Mouse (Mus musculus) kidney, adult 11 months (tissue): ENCODE results near the gene Kif18b.
A peak's percentile ranks its signal among the peaks of the same experiment; 100 is the strongest.

ENCODE experiments used
- DNase-seq: peaks from one replicate; pipeline ENCODE4 v3.0.0; 2022

The Kif18b gene

GRCm38 (mm10) chr11:102879558-102879957, 45.4 kb downstream of the Kif18b start:
- DNase-seq, result no peak

DNA sequence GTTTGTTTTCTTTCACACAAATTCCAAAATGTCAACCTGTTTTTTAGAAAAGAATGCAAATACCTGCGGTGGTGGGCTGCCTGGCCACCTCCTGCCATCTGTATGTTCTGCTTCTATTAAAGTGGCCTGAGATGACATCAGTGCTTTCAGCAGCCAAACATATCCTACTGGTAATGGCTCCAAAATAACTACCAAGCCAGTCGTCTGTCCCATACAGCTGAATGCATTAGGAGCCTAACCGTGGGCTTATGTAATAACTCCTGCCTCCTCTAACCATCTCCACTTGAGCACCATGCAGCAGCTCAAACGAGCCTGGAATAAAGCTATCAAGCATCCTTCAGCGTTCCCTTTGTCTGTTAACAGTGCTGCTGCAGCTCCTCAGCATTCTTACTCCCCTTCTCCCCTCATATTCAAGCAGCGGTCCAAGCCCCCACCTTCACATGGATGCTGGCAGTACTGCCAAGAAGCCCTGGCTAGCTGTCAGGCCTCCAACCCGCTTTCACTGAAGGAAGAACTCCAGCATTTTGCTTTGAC, 50.1 kb downstream of the Kif18b start:
- DNase-seq, result no peak

DNA sequence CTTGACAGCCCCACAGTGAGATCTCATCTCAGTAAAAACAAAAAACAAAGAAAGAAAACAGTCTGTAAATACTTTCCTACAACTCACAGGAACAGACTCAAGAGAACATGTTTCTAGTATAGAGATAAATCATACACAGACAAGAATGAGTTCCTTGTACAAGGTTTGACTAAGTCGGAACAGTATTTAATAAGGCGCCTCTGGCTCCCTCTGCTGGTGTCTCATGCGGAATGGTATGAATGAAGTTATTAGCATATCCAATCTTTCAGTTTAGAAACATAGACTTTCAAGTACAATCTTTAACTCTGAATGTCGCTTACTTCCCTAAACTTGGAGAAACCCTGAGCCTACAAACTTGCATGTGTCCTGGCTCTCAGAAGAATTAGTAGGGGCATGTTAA, 60.7 kb downstream of the Kif18b start:
- peak; percentile 28 for DNase-seq

DNA sequence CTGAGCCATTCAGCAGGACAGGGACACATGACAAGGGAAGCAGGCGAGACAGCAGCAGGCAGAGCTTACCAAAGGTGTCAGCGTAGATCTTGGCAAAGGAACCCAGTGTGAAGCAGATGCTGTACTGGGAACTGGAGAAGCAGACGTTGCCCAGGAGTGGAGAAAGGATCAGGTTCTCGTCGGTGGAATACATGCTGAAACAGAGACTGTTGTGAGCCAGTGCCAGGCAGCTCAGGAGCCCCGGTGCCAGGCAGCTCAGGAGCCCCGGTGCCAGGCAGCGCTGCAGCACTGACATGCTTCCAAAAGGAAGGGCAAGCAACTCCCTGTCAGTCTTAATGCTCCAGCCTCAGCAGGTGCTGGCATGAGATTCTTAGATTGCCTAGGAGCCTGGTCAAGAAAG, 65.0 kb downstream of the Kif18b start:
- DNase-seq, result no peak

DNA sequence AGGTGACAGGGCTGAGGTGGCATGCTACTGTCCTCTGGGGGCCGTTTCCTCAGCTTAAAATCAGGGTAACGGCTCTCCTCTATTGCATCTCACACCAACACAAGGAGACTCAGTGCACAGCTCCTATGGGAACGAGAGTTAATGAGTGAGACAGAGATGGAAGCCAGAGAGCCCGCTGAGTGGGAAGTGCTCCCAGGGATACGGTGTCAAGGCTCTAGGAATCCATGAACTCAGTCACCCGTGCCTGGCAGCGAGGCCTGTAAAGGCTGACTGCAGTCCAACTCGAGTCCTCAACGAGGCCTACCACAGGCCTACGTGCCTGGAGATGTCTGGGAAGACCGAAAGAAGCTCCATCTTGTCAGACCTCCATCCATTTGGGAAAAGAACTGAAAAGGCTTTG, 66.0 kb downstream of the Kif18b start:
- DNase-seq, result no peak

DNA sequence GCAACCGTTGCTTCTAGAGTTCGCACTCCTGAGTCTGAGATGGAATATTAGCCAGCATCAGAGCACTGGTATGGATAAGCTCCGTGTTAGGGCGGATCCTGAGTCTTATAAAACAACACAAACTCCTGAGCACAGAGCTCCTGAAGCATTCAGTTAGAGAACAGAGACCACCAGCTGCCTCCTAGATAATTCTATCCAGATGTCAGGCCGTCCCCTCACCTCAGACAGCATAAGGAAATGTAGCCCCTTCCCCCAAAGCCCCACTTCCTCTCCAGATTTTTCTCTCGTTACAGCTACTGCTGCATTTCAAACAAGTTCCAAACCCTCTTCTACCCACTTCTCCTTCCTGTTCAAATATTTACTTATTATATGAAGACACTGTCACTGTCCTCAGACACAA, 69.0 kb downstream of the Kif18b start:
- no peak for DNase-seq
